Mouse (Mus musculus) forebrain, postnatal 0 days (tissue): ENCODE data around the gene Mthfs. TPM values are rescaled to one million over a fixed set of nuclear protein-coding genes. Genes with fewer than 3 reads are reported as not detected.

Source experiments
- ATAC-seq: fragments of 200-750 bp; cut with Nextera tagmentation; 2 replicates; pipeline ENCODE4 v1.8.0; 2017; ENCODE audit warnings: mild to moderate bottlenecking, moderate library complexity
- DNase-seq: peaks from one replicate; pipeline ENCODE4 v3.0.0-alpha.2; 2015
- H3K27ac ChIP-seq: fragments of 300-500 bp; sonication (generic); 2 replicates; pipeline ENCODE4 v1.5.1; 2014; ENCODE audit warnings: low read depth, mild to moderate bottlenecking, antibody characterized with exemption, low read length, moderate library complexity, mixed read lengths
- H3K27me3 ChIP-seq: fragments of 300-500 bp; sonication (generic); 2 replicates; pipeline ENCODE4 v1.6.1; 2014; ENCODE audit warnings: mild to moderate bottlenecking, low read length, mixed read lengths; ENCODE audit not compliant: insufficient read depth
- H3K36me3 ChIP-seq: fragments of 300-500 bp; sonication (generic); 2 replicates; pipeline ENCODE4 v1.6.1; 2014; ENCODE audit warnings: mild to moderate bottlenecking, moderate library complexity; ENCODE audit not compliant: insufficient read depth
- H3K4me1 ChIP-seq: fragments of 300-500 bp; sonication (generic); 2 replicates; pipeline ENCODE4 v1.6.1; 2014; ENCODE audit warnings: antibody characterized with exemption; ENCODE audit not compliant: insufficient read depth
- H3K4me2 ChIP-seq: fragments of 300-500 bp; sonication (generic); 2 replicates; pipeline ENCODE4 v1.6.1; 2014; ENCODE audit warnings: low read depth, mild to moderate bottlenecking, moderate library complexity
- H3K4me3 ChIP-seq: fragments of 300-500 bp; sonication (generic); 2 replicates; pipeline ENCODE4 v1.5.1; 2014; ENCODE audit warnings: low read depth, low read length, mixed read lengths
- H3K9ac ChIP-seq: fragments of 300-500 bp; sonication (generic); 2 replicates; pipeline ENCODE4 v1.6.1; 2014; ENCODE audit warnings: mild to moderate bottlenecking
- H3K9me3 ChIP-seq: fragments of 300-500 bp; sonication (generic); 2 replicates; pipeline ENCODE4 v1.6.1; 2016; ENCODE audit warnings: low read length
- CTCF ChIP-seq: sonication (generic); IDR thresholded peaks from 2 replicates; pipeline ENCODE4 v1.5.1; 2016; ENCODE audit warnings: antibody characterized with exemption, control low read depth, low read depth
- WGBS: fragments of 180-500 bp; shearing (Covaris S2); extraction: QIAGEN DNeasy Blood & Tissue Kit; methylation state at CpG from one replicate; pipeline ENCODE4 v1.1.7; 2014; 5-methylcytosine and 5-hydroxymethylcytosine counted together
- polyA plus RNA-seq: library from polyadenylated mRNA; unstranded; fragments of >200 nt; fragmentation: Nextera tagmentation; extraction: Ambion mirVana; gene quantifications from 2 replicates; pipeline ENCODE4 v1.2.1, GENCODE M21; 2015
- total RNA-seq: library from RNA; depleted of rRNA; stranded (reverse); fragments of >200 nt; gene quantifications from 2 replicates; pipeline ENCODE4 v1.2.3, GENCODE M21; 2014; rRNA removed

Mthfs gene
- total and polyA plus RNA-seq, 2 experiments from 2014 or later: 3.2 to 17.8 TPM

DNA sequence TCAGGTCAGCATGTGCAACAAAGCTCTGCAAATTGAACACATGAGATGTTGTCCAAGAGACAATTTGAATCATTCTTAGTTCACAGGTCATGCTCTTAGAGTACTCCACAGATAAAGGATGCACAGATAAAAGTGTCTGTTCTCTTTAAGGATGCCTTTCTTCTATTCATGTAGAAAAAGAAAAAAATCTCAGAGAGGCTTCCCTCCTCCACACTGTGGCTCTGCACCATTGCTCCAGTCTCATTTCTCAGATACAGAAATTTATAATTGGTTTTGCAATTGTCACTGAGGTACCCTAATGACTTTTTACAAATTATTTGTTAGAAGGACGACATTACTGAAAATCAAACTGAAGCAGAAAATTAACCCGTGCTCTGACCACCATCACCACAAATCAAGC is 101.2 kb downstream of the Mthfs start:
- no peaks in the 10 kb centered on the region for H3K4me1 ChIP-seq
- TF ChIP-seq CTCF: no peak
- no peak overlapping the region for H3K27ac ChIP-seq
- H3K4me3 ChIP-seq: no peak overlapping the region
- no peak overlapping the region for H3K9ac ChIP-seq
- H3K4me2 ChIP-seq: no peak overlapping the region
- no peaks in the 10 kb centered on the region for H3K36me3 ChIP-seq
- 64% methylated on average over 2 of the region's 2 CpGs for WGBS
- no peaks in the 10 kb centered on the region for H3K27me3 ChIP-seq
- H3K9me3 ChIP-seq: no peaks in the 10 kb centered on the region
- DNase-seq: no peak
- peak; percentile 42; the same call in 1 of the 2 replicates for ATAC-seq

DNA sequence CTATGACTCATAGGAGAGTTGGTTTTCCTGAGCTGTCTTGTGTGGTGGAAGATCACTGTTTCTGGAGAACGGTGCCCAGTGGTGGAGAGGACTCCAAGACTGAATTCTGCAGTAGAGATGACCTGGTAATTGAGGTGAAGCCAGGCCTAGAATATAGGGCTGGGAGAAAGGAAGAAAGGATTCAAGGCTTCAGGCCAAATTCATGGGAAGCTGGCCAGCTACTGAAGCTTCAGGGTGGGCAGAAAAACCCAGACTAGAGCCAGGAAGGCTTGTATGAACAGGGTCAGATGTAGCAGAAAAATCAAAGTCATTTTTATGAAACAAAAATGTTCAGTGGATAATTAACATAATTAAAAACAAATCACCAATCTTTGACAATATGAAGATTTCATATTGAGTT is 163.3 kb downstream of the Mthfs start:
- no peak for ATAC-seq
- no peaks in the 10 kb centered on the region for H3K4me1 ChIP-seq
- TF ChIP-seq CTCF: no peak
- no peaks in the 10 kb centered on the region for H3K27me3 ChIP-seq
- no peaks in the 10 kb centered on the region for H3K9me3 ChIP-seq
- WGBS: 70% methylated on average over 1 of the region's 1 CpGs
- H3K4me3 ChIP-seq: no peak overlapping the region
- no peaks in the 10 kb centered on the region for H3K36me3 ChIP-seq
- no peak overlapping the region for H3K4me2 ChIP-seq
- no peak overlapping the region for H3K9ac ChIP-seq
- H3K27ac ChIP-seq: no peak overlapping the region
- DNase-seq: no peak

DNA sequence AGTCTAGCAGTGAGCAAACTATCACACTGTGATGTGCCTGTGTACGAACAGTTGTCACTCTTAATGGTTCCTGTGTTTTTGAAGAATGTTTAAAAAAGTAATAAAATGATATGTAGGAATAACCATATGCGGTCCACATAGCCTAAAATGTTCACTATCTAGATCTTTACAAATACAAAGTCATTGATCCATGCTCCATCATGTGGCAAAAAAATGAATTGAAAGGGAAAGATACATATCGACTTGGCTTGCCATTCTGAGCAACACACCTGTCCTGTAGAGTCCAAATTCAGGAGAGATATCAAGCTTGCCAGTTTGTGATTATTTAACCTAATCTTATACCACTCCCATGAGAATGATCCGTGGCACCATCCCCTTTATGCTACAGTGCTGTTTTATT is 164.2 kb downstream of the Mthfs start:
- H3K27me3 ChIP-seq: no peaks in the 10 kb centered on the region
- 90% methylated on average over 4 of the region's 4 CpGs for WGBS
- no peaks in the 10 kb centered on the region for H3K4me1 ChIP-seq
- H3K4me3 ChIP-seq: no peak overlapping the region
- no peak overlapping the region for H3K4me2 ChIP-seq
- no peak overlapping the region for H3K9ac ChIP-seq
- no peak overlapping the region for H3K27ac ChIP-seq
- peak; percentile 30; the same call in 1 of the 2 replicates for TF ChIP-seq CTCF
- DNase-seq (peak; percentile 2), ATAC-seq (no peak)
- H3K36me3 ChIP-seq: no peaks in the 10 kb centered on the region
- H3K9me3 ChIP-seq: no peaks in the 10 kb centered on the region

DNA sequence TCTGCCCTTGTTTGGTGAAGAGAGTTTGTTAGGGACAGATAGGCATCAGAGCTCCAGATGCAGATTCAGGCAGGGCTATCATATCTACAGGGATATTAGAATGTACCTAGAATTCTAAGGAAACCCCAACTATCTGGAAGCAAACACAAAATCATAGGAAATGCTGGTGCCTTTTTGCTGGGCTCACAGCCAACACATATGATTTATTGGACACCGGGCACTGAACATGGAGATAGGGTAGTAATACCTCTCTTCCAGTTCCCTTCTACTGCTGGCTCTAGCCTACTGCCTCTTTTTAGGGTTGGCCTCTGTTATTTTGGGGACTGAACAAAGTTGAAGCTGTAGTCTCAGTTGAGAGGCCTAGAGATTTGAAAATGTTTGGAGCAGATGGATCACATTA is 192.6 kb downstream of the Mthfs start:
- WGBS: 79% methylated on average over 1 of the region's 1 CpGs

More for the DNA sequence above, 192.6 kb downstream of the Mthfs start:
- Histone ChIP-seq H3K36me3 (no peaks in the 10 kb centered on the region), H3K4me1 (no peaks in the 10 kb centered on the region), H3K9ac (no peak overlapping the region), H3K4me3 (no peak overlapping the region), H3K27me3 (no peaks in the 10 kb centered on the region), H3K4me2 (no peak overlapping the region), H3K9me3 (no peaks in the 10 kb centered on the region), H3K27ac (no peak overlapping the region)
- no peak for ATAC-seq
- DNase-seq: no peak
- TF ChIP-seq CTCF: no peak

Other genes with a start within 250 kb of the Mthfs start
- not detected in 2 replicates for gene Trim43b, start 117.8 kb upstream of the Mthfs start, total RNA-seq
- gene Trim43b, start 117.8 kb upstream of the Mthfs start, polyA plus RNA-seq: not detected in 2 replicates
- gene Bcl2a1b, start 11.5 kb upstream of the Mthfs start, total RNA-seq: 2.8 and 5.2 TPM in 2 replicates
- 2.8 TPM in 2 replicates for gene Bcl2a1b, start 11.5 kb upstream of the Mthfs start, polyA plus RNA-seq
- not detected in 2 replicates for gene Gm29094, start 11.3 kb upstream of the Mthfs start, total RNA-seq
- 0.68 and 1.3 TPM in 2 replicates for gene Gm29094, start 11.3 kb upstream of the Mthfs start, polyA plus RNA-seq